Mouse (Mus musculus) lung, postnatal 0 days (tissue): ENCODE measurements at regions not wholly inside any gene's neighbourhood (a gene's known extent, or its start where the extent isn't known, plus 50 kb on each side); places are given as distances from the start of the nearest gene placed in this dataset.

ENCODE experiments used
- CTCF ChIP-seq: IDR thresholded peaks from 2 replicates; pipeline ENCODE4 v1.5.1; 2016; ENCODE audit warnings: antibody characterized with exemption, mild to moderate bottlenecking
- EP300 ChIP-seq: IDR thresholded peaks from 2 replicates; pipeline ENCODE4 v1.6.1; 2016; ENCODE audit warnings: antibody characterized with exemption, mild to moderate bottlenecking, control low read depth

GRCm38 (mm10) chr15:6065100-6065499, 234.5 kb upstream of the Dab2 start:
- TF ChIP-seq CTCF (no peak), EP300 (no peak)
